Mouse (Mus musculus): ENCODE measurements around the gene Otx1.

GRCm38 (mm10) chr11:22017444-22017843 is 14.7 kb upstream of the Otx1 start:
- TF ChIP-seq POLR2A (IDR thresholded peaks at IDR 0.05; ENCODE audit: low read depth, low read length): no peak
- TF ChIP-seq ZNF384 (IDR thresholded peaks at IDR 0.05; ENCODE audit: low read depth, low read length): no peak
- no peak for TF ChIP-seq GABPA (IDR thresholded peaks at IDR 0.05; ENCODE audit: insufficient replicate concordance, low read depth, low read length)
- no peak for TF ChIP-seq RAD21 (IDR thresholded peaks at IDR 0.05; ENCODE audit: low read depth, low read length)
- TF ChIP-seq BHLHE40 (IDR thresholded peaks at IDR 0.05; ENCODE audit: low read depth, low read length): no peak
- no peak for TF ChIP-seq NELFE (IDR thresholded peaks at IDR 0.05; ENCODE audit: low read depth, low read length)
